Mouse (Mus musculus): Measurements from ENCODE around the gene Ginm1. TPM values are rescaled to one million over a fixed set of nuclear protein-coding genes. Genes with fewer than 3 reads are reported as not detected.
"Not testable (repeated sequence)": the region's sequence is repeated elsewhere in the genome, so short reads cannot be mapped to it uniquely, and the experiment has no call there.

Ginm1 gene
- polyA plus RNA-seq, 1 experiment, result 20.2 TPM

DNA sequence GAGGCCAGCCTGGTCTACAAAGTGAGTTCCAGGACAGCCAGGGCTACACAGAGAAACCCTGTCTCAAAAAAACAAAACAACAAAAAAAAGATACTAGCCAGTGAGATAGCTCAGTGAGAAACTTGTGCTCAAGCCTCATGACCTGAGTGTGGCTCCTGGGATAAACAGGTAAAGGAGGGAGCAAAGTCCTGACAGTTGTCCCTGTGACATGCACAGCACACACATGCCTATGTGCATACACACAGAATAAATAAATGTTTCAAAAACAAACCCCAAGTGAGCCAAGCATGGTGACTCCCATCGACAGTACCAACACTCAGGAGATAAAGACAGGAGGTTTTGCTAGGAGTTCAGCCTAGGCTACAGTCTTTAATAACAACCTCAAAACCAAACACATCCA is 19.9 kb downstream of the Ginm1 start:
- no peak overlapping the region for H3K4me3 ChIP-seq (ENCODE audit: control insufficient read depth, insufficient read depth, low read length)
- H3K27me3 ChIP-seq (ENCODE audit: control insufficient read depth, insufficient read depth, low read length), result no peaks in the 10 kb centered on the region
- no peaks in the 10 kb centered on the region for H3K4me1 ChIP-seq (replicated peaks; ENCODE audit: control insufficient read depth, insufficient read depth, low read length)
- 95% methylated on average over 1 of the region's 1 CpGs for WGBS
- H3K27ac ChIP-seq (ENCODE audit: control insufficient read depth, insufficient read depth, low read length), result no peak overlapping the region
- peaks cover 23% of the 10 kb centered on the region for H3K36me3 ChIP-seq (ENCODE audit: control insufficient read depth, insufficient read depth, low read length)
- no peak for DNase-seq
- TF ChIP-seq POLR2A (IDR thresholded peaks at IDR 0.05; ENCODE audit: control insufficient read depth, extremely low read depth, insufficient read depth, low read length, poor library complexity) (no peak), CTCF (IDR thresholded peaks at IDR 0.05; ENCODE audit: borderline replicate concordance, control insufficient read depth, extremely low read depth, insufficient read depth, low read length, poor library complexity) (no peak)

GRCm38 (mm10) chr10:7772346-7772745 is 20.3 kb downstream of the Ginm1 start:
- Histone ChIP-seq H3K27ac (ENCODE audit: control insufficient read depth, insufficient read depth, low read length) (no peak overlapping the region), H3K36me3 (ENCODE audit: control insufficient read depth, insufficient read depth, low read length) (peaks cover 23% of the 10 kb centered on the region), H3K27me3 (ENCODE audit: control insufficient read depth, insufficient read depth, low read length) (no peaks in the 10 kb centered on the region), H3K4me3 (ENCODE audit: control insufficient read depth, insufficient read depth, low read length) (no peak overlapping the region), H3K4me1 (replicated peaks; ENCODE audit: control insufficient read depth, insufficient read depth, low read length) (no peaks in the 10 kb centered on the region)
- no peak for TF ChIP-seq POLR2A (IDR thresholded peaks at IDR 0.05; ENCODE audit: control insufficient read depth, extremely low read depth, insufficient read depth, low read length, poor library complexity)
- no peak for TF ChIP-seq CTCF (IDR thresholded peaks at IDR 0.05; ENCODE audit: borderline replicate concordance, control insufficient read depth, extremely low read depth, insufficient read depth, low read length, poor library complexity)
- DNase-seq, result no peak
- WGBS, result 96% methylated on average over 4 of the region's 4 CpGs

DNA sequence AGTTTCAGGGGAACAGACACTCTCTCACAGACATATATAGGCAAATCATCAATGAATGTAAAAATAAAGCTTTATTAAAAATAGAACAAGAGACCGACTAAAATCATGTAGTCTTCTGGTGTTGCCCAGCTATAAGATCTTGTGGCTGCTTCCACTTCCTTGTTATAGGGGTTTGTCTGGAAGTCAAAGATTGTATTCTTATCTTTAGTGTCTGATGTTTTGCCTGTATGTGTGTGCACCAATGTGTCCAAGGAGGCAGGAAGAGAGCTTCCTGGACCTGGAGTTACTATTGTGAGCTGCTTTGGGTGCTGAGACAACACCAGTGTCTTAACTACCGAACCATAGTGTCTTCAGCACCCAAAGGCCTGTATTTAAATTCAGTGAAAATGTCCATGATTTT is 35.1 kb downstream of the Ginm1 start:
- Histone ChIP-seq H3K27me3 (ENCODE audit: control insufficient read depth, insufficient read depth, low read length) (no peaks in the 10 kb centered on the region), H3K27ac (ENCODE audit: control insufficient read depth, insufficient read depth, low read length) (no peak overlapping the region), H3K4me3 (ENCODE audit: control insufficient read depth, insufficient read depth, low read length) (no peak overlapping the region), H3K36me3 (ENCODE audit: control insufficient read depth, insufficient read depth, low read length) (peaks cover 60% of the 10 kb centered on the region), H3K4me1 (replicated peaks; ENCODE audit: control insufficient read depth, insufficient read depth, low read length) (no peaks in the 10 kb centered on the region)
- no peak for DNase-seq
- WGBS, result 87% methylated on average over 2 of the region's 2 CpGs
- TF ChIP-seq CTCF (IDR thresholded peaks at IDR 0.05; ENCODE audit: borderline replicate concordance, control insufficient read depth, extremely low read depth, insufficient read depth, low read length, poor library complexity), result no peak
- no peak for TF ChIP-seq POLR2A (IDR thresholded peaks at IDR 0.05; ENCODE audit: control insufficient read depth, extremely low read depth, insufficient read depth, low read length, poor library complexity)

GRCm38 (mm10) chr10:7748752-7749151 is 43.9 kb downstream of the Ginm1 start:
- TF ChIP-seq CTCF (IDR thresholded peaks at IDR 0.05; ENCODE audit: borderline replicate concordance, control insufficient read depth, extremely low read depth, insufficient read depth, low read length, poor library complexity) (no peak), POLR2A (IDR thresholded peaks at IDR 0.05; ENCODE audit: control insufficient read depth, extremely low read depth, insufficient read depth, low read length, poor library complexity) (no peak)

GRCm38 (mm10) chr10:7745528-7745927 is 47.1 kb downstream of the Ginm1 start:
- not testable (repeated sequence) for H3K4me1 ChIP-seq (replicated peaks; ENCODE audit: control insufficient read depth, insufficient read depth, low read length); DNase-seq; H3K4me3 ChIP-seq (ENCODE audit: control insufficient read depth, insufficient read depth, low read length); H3K27ac ChIP-seq (ENCODE audit: control insufficient read depth, insufficient read depth, low read length); H3K27me3 ChIP-seq (ENCODE audit: control insufficient read depth, insufficient read depth, low read length)
- peaks cover 53% of the 10 kb centered on the region for H3K36me3 ChIP-seq (ENCODE audit: control insufficient read depth, insufficient read depth, low read length)
- 97% methylated on average over 6 of the region's 6 CpGs for WGBS

More at GRCm38 (mm10) chr10:7748752-7749151, 43.9 kb downstream of the Ginm1 start:
- Histone ChIP-seq H3K27ac (ENCODE audit: control insufficient read depth, insufficient read depth, low read length) (no peak overlapping the region), H3K36me3 (ENCODE audit: control insufficient read depth, insufficient read depth, low read length) (peaks cover 60% of the 10 kb centered on the region), H3K4me1 (replicated peaks; ENCODE audit: control insufficient read depth, insufficient read depth, low read length) (no peaks in the 10 kb centered on the region), H3K4me3 (ENCODE audit: control insufficient read depth, insufficient read depth, low read length) (no peak overlapping the region), H3K27me3 (ENCODE audit: control insufficient read depth, insufficient read depth, low read length) (no peaks in the 10 kb centered on the region)
- no peak for DNase-seq
- 95% methylated on average over 6 of the region's 6 CpGs for WGBS

DNA sequence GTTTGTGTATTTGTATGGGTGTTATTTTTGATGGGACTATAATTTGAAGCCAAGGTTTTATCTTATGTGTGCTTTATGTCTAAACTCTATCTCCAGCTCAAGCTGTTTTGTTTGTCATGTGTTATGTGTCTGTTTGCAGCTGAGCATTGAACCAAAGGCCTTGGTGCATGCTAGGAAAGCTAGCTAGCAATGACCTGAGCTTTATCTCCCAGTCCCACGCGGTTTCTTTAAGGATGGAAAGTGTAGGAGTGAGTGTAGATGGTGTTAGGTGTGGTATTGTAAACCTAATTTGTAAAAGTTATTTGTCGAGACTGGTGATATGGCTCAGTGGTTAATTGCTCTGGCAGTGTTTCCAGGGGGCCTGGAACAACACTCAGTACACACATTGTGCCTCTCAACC is 54.7 kb downstream of the Ginm1 start:
- WGBS, result 93% methylated on average over 3 of the region's 3 CpGs
- H3K27me3 ChIP-seq (ENCODE audit: control insufficient read depth, insufficient read depth, low read length), result no peaks in the 10 kb centered on the region
- no peak for DNase-seq
- no peaks in the 10 kb centered on the region for H3K4me1 ChIP-seq (replicated peaks; ENCODE audit: control insufficient read depth, insufficient read depth, low read length)
- no peak for TF ChIP-seq CTCF (IDR thresholded peaks at IDR 0.05; ENCODE audit: borderline replicate concordance, control insufficient read depth, extremely low read depth, insufficient read depth, low read length, poor library complexity)
- TF ChIP-seq POLR2A (IDR thresholded peaks at IDR 0.05; ENCODE audit: control insufficient read depth, extremely low read depth, insufficient read depth, low read length, poor library complexity), result no peak
- peaks cover 10% of the 10 kb centered on the region; the same call in 1 of the 2 replicates for H3K36me3 ChIP-seq (ENCODE audit: control insufficient read depth, insufficient read depth, low read length)
- no peak overlapping the region for H3K27ac ChIP-seq (ENCODE audit: control insufficient read depth, insufficient read depth, low read length)
- no peak overlapping the region for H3K4me3 ChIP-seq (ENCODE audit: control insufficient read depth, insufficient read depth, low read length)

DNA sequence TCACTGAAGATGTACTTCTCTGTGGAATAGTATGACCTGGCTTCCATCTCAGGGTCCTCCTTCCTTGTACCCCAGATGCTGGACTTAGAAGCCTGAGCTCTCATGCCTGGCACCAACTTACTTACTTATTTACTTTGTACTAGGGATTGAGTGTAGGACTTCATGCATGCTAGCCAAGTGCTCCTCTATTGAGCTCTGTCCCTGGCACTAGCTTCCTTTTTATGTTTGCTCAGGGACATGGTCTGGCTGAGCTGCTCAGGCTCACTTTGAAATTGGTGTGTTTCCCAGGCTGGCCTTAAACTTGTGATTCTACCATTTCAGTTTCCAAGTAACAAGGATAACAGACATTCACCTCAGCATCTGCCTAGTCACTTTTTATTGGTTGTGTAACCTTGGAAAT is 55.5 kb downstream of the Ginm1 start:
- Histone ChIP-seq H3K27ac (ENCODE audit: control insufficient read depth, insufficient read depth, low read length) (no peak overlapping the region), H3K4me3 (ENCODE audit: control insufficient read depth, insufficient read depth, low read length) (no peak overlapping the region), H3K27me3 (ENCODE audit: control insufficient read depth, insufficient read depth, low read length) (no peaks in the 10 kb centered on the region), H3K4me1 (replicated peaks; ENCODE audit: control insufficient read depth, insufficient read depth, low read length) (no peaks in the 10 kb centered on the region), H3K36me3 (ENCODE audit: control insufficient read depth, insufficient read depth, low read length) (0 out of 2 replicates have a peak, but pooled peaks cover 7% of the 10 kb centered on the region)
- TF ChIP-seq POLR2A (IDR thresholded peaks at IDR 0.05; ENCODE audit: control insufficient read depth, extremely low read depth, insufficient read depth, low read length, poor library complexity) (no peak), CTCF (IDR thresholded peaks at IDR 0.05; ENCODE audit: borderline replicate concordance, control insufficient read depth, extremely low read depth, insufficient read depth, low read length, poor library complexity) (no peak)
- no peak for DNase-seq

Measured in thymus, adult 2 months (tissue).